Mouse (Mus musculus): ENCODE data around the gene Knop1. TPM values are rescaled to one million over a fixed set of nuclear protein-coding genes. Genes with fewer than 3 reads are reported as not detected.

Knop1 gene
- polyA plus RNA-seq, 1 experiment from 2014 or later = 64.9 TPM

- ATAC-seq (ENCODE audit: low FRiP score, low TSS enrichment) = no peak
- Histone ChIP-seq H3K27me3 (ENCODE audit: control insufficient read depth, insufficient read depth, low read length) (no peaks in the 10 kb centered on the region), H3K9me3 (ENCODE audit: control insufficient read depth, low read length) (no peaks in the 10 kb centered on the region), H3K4me3 (replicated peaks; ENCODE audit: low read depth, low read length) (no peak overlapping the region), H3K36me3 (ENCODE audit: control insufficient read depth, insufficient read depth, low read length) (no peaks in the 10 kb centered on the region), H3K4me1 (ENCODE audit: control insufficient read depth, insufficient read depth, low read length) (0 out of 2 replicates have a peak, but pooled peaks cover 4% of the 10 kb centered on the region), H3K27ac (replicated peaks; ENCODE audit: low read depth, low read length) (no peak overlapping the region), H3K9ac (replicated peaks; ENCODE audit: low read length) (no peak overlapping the region), H3K4me2 (ENCODE audit: low read length) (no peak overlapping the region)
- DNase-seq = peak; percentile 35
- WGBS = 15% methylated on average over 6 of the region's 6 CpGs
These were observed 31.4 kb upstream of the Knop1 start for GRCm38 (mm10) chr7:118887303-118888055.

GRCm38 (mm10) chr7:118884969-118885368 lies 28.9 kb upstream of the Knop1 start:
- Histone ChIP-seq H3K36me3 (ENCODE audit: control insufficient read depth, insufficient read depth, low read length) (no peaks in the 10 kb centered on the region), H3K4me2 (ENCODE audit: low read length) (no peak overlapping the region), H3K9ac (replicated peaks; ENCODE audit: low read length) (no peak overlapping the region), H3K27ac (replicated peaks; ENCODE audit: low read depth, low read length) (no peak overlapping the region), H3K9me3 (ENCODE audit: control insufficient read depth, low read length) (no peaks in the 10 kb centered on the region), H3K27me3 (ENCODE audit: control insufficient read depth, insufficient read depth, low read length) (no peaks in the 10 kb centered on the region), H3K4me3 (replicated peaks; ENCODE audit: low read depth, low read length) (no peak overlapping the region), H3K4me1 (ENCODE audit: control insufficient read depth, insufficient read depth, low read length) (0 out of 2 replicates have a peak, but pooled peaks cover 4% of the 10 kb centered on the region)
- DNase-seq (no peak), ATAC-seq (ENCODE audit: low FRiP score, low TSS enrichment) (no peak)
- 82% methylated on average over 4 of the region's 4 CpGs for WGBS

GRCm38 (mm10) chr7:118883957-118884356 lies 27.9 kb upstream of the Knop1 start:
- no peaks in the 10 kb centered on the region for H3K9me3 ChIP-seq (ENCODE audit: control insufficient read depth, low read length)
- H3K9ac ChIP-seq (replicated peaks; ENCODE audit: low read length) = no peak overlapping the region
- H3K27me3 ChIP-seq (ENCODE audit: control insufficient read depth, insufficient read depth, low read length) = no peaks in the 10 kb centered on the region
- no peaks in the 10 kb centered on the region for H3K36me3 ChIP-seq (ENCODE audit: control insufficient read depth, insufficient read depth, low read length)
- H3K4me1 ChIP-seq (ENCODE audit: control insufficient read depth, insufficient read depth, low read length) = 0 out of 2 replicates have a peak, but pooled peaks cover 2% of the 10 kb centered on the region
- 89% methylated on average over 4 of the region's 4 CpGs for WGBS
- H3K27ac ChIP-seq (replicated peaks; ENCODE audit: low read depth, low read length) = no peak overlapping the region
- DNase-seq (no peak), ATAC-seq (ENCODE audit: low FRiP score, low TSS enrichment) (no peak)
- H3K4me2 ChIP-seq (ENCODE audit: low read length) = no peak overlapping the region
- H3K4me3 ChIP-seq (replicated peaks; ENCODE audit: low read depth, low read length) = no peak overlapping the region

GRCm38 (mm10) chr7:118879466-118880029 lies 23.5 kb upstream of the Knop1 start:
- H3K4me2 ChIP-seq (ENCODE audit: low read length) = no peak overlapping the region
- H3K4me1 ChIP-seq (ENCODE audit: control insufficient read depth, insufficient read depth, low read length) = no peaks in the 10 kb centered on the region
- 85% methylated on average over 3 of the region's 3 CpGs for WGBS
- DNase-seq (no peak), ATAC-seq (ENCODE audit: low FRiP score, low TSS enrichment) (no peak)
- no peaks in the 10 kb centered on the region for H3K36me3 ChIP-seq (ENCODE audit: control insufficient read depth, insufficient read depth, low read length)
- H3K27ac ChIP-seq (replicated peaks; ENCODE audit: low read depth, low read length) = no peak overlapping the region
- no peaks in the 10 kb centered on the region for H3K9me3 ChIP-seq (ENCODE audit: control insufficient read depth, low read length)
- no peak overlapping the region for H3K9ac ChIP-seq (replicated peaks; ENCODE audit: low read length)
- no peaks in the 10 kb centered on the region for H3K27me3 ChIP-seq (ENCODE audit: control insufficient read depth, insufficient read depth, low read length)
- H3K4me3 ChIP-seq (replicated peaks; ENCODE audit: low read depth, low read length) = no peak overlapping the region

GRCm38 (mm10) chr7:118865362-118865761 lies 9.3 kb upstream of the Knop1 start:
- H3K36me3 ChIP-seq (ENCODE audit: control insufficient read depth, insufficient read depth, low read length) = no peaks in the 10 kb centered on the region
- 93% methylated on average over 2 of the region's 2 CpGs for WGBS
- no peaks in the 10 kb centered on the region for H3K27me3 ChIP-seq (ENCODE audit: control insufficient read depth, insufficient read depth, low read length)
- H3K27ac ChIP-seq (replicated peaks; ENCODE audit: low read depth, low read length) = no peak overlapping the region
- no peak overlapping the region for H3K4me2 ChIP-seq (ENCODE audit: low read length)
- H3K9me3 ChIP-seq (ENCODE audit: control insufficient read depth, low read length) = no peaks in the 10 kb centered on the region
- DNase-seq = no peak
- no peaks in the 10 kb centered on the region for H3K4me1 ChIP-seq (ENCODE audit: control insufficient read depth, insufficient read depth, low read length)
- H3K9ac ChIP-seq (replicated peaks; ENCODE audit: low read length) = no peak overlapping the region
- ATAC-seq (ENCODE audit: low FRiP score, low TSS enrichment) = no peak
- H3K4me3 ChIP-seq (replicated peaks; ENCODE audit: low read depth, low read length) = no peak overlapping the region

GRCm38 (mm10) chr7:118858640-118859039 lies 2.6 kb upstream of the Knop1 start:
- peaks cover 12% of the 10 kb centered on the region for H3K4me1 ChIP-seq (ENCODE audit: control insufficient read depth, insufficient read depth, low read length)
- ATAC-seq (ENCODE audit: low FRiP score, low TSS enrichment) = no peak
- no peak overlapping the region for H3K9ac ChIP-seq (replicated peaks; ENCODE audit: low read length)
- no peak overlapping the region for H3K27ac ChIP-seq (replicated peaks; ENCODE audit: low read depth, low read length)
- H3K4me3 ChIP-seq (replicated peaks; ENCODE audit: low read depth, low read length) = no peak overlapping the region
- H3K27me3 ChIP-seq (ENCODE audit: control insufficient read depth, insufficient read depth, low read length) = no peaks in the 10 kb centered on the region
- DNase-seq = no peak
- peaks cover 3% of the 10 kb centered on the region; the same call in 1 of the 2 replicates for H3K36me3 ChIP-seq (ENCODE audit: control insufficient read depth, insufficient read depth, low read length)
- no peaks in the 10 kb centered on the region for H3K9me3 ChIP-seq (ENCODE audit: control insufficient read depth, low read length)
- 98% methylated on average over 1 of the region's 1 CpGs for WGBS
- H3K4me2 ChIP-seq (ENCODE audit: low read length) = no peak overlapping the region

GRCm38 (mm10) chr7:118855171-118855876 lies 730 bp downstream of the Knop1 start, which contains the start of gene Iqck:
Gene Iqck (plus strand): TSS chr7:118855752.
- under 1% methylated on average over 57 of the region's 57 CpGs for WGBS
- peak within 1 kb of the TSS; percentile 86 for H3K4me3 ChIP-seq (replicated peaks; ENCODE audit: low read depth, low read length)

GRCm38 (mm10) chr7:118854606-118855005 lies 1.4 kb downstream of the Knop1 start:
- ATAC-seq (ENCODE audit: low FRiP score, low TSS enrichment) (no peak), DNase-seq (no peak)
- H3K27me3 ChIP-seq (ENCODE audit: control insufficient read depth, insufficient read depth, low read length) = no peaks in the 10 kb centered on the region
- H3K4me2 ChIP-seq (ENCODE audit: low read length) = peak overlapping the region; percentile 89
- no peaks in the 10 kb centered on the region for H3K9me3 ChIP-seq (ENCODE audit: control insufficient read depth, low read length)
- H3K4me3 ChIP-seq (replicated peaks; ENCODE audit: low read depth, low read length) = peak overlapping the region; percentile 86
- no peak overlapping the region for H3K27ac ChIP-seq (replicated peaks; ENCODE audit: low read depth, low read length)
- 16% methylated on average over 3 of the region's 3 CpGs for WGBS
- peaks cover 35% of the 10 kb centered on the region for H3K36me3 ChIP-seq (ENCODE audit: control insufficient read depth, insufficient read depth, low read length)
- peaks cover 12% of the 10 kb centered on the region for H3K4me1 ChIP-seq (ENCODE audit: control insufficient read depth, insufficient read depth, low read length)
- H3K9ac ChIP-seq (replicated peaks; ENCODE audit: low read length) = peak overlapping the region; percentile 65

More at GRCm38 (mm10) chr7:118855171-118855876, 730 bp downstream of the Knop1 start, which contains the start of gene Iqck:
- H3K27ac ChIP-seq (replicated peaks; ENCODE audit: low read depth, low read length) = peak within 1 kb of the TSS; percentile 80
- no peaks in the 10 kb centered on the region for H3K27me3 ChIP-seq (ENCODE audit: control insufficient read depth, insufficient read depth, low read length)
- DNase-seq (peak; percentile 97), ATAC-seq (ENCODE audit: low FRiP score, low TSS enrichment) (peak; percentile 95)
- peak within 1 kb of the TSS; percentile 65 for H3K9ac ChIP-seq (replicated peaks; ENCODE audit: low read length)
- peaks cover 28% of the 10 kb centered on the region for H3K36me3 ChIP-seq (ENCODE audit: control insufficient read depth, insufficient read depth, low read length)
- H3K4me1 ChIP-seq (ENCODE audit: control insufficient read depth, insufficient read depth, low read length) = peaks cover 12% of the 10 kb centered on the region
- no peaks in the 10 kb centered on the region for H3K9me3 ChIP-seq (ENCODE audit: control insufficient read depth, low read length)
- H3K4me2 ChIP-seq (ENCODE audit: low read length) = peak within 1 kb of the TSS; percentile 89

Measured in midbrain, embryonic 14.5 days (tissue).